Mouse (Mus musculus): ENCODE data around the gene Adam11. TPM values are rescaled to one million over a fixed set of nuclear protein-coding genes. Genes with fewer than 3 reads are reported as not detected.

Adam11 gene
- total and polyA plus RNA-seq, 2 experiments from 2014 or later = 22.3 to 46.9 TPM

DNA sequence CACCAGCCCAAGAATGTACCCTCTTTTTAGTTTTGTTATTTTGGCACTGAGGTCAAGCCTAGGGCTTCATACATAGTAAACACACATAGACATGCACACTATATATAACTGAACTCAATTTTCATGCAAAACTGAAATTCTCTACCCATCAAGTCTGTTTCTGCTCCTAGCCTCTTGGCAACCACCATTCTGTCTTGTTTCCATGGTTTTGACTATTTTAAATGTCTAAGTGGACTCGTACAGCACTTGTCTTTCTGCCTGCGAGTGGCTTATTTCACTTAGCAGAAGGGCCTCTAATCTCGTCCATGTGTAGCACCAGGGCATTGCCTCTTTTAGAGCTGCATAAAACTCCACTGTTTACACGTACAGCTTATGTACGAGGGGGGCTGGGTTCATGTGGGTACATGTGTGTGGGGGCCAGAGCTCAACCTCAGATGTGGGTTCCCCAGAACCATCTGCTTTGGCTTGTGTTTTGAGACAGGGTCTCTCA lies 26.5 kb downstream of the Adam11 start:
- no peak for DNase-seq (ENCODE audit: low spot score)
- WGBS = 79% methylated on average over 5 of the region's 5 CpGs
- Histone ChIP-seq H3K27ac (ENCODE audit: low read depth, low read length) (no peak overlapping the region), H3K36me3 (ENCODE audit: insufficient read depth, low read length) (no peaks in the 10 kb centered on the region), H3K27me3 (ENCODE audit: insufficient read depth, low read length) (no peaks in the 10 kb centered on the region), H3K4me1 (ENCODE audit: insufficient read depth, low read length) (no peaks in the 10 kb centered on the region), H3K4me2 (ENCODE audit: low read depth, low read length, poor library complexity, severe bottlenecking) (no peak overlapping the region), H3K9ac (replicated peaks; ENCODE audit: low read length, poor library complexity, severe bottlenecking) (no peak overlapping the region), H3K4me3 (ENCODE audit: low read depth, low read length) (no peak overlapping the region), H3K9me3 (ENCODE audit: low read length) (no peaks in the 10 kb centered on the region)
- TF ChIP-seq CTCF (IDR thresholded peaks at IDR 0.05) = no peak
- ATAC-seq (ENCODE audit: low FRiP score) = no peak

GRCm38 (mm10) chr11:102791682-102792445 lies 30.6 kb downstream of the Adam11 start:
- ATAC-seq (ENCODE audit: low FRiP score) (no peak), DNase-seq (ENCODE audit: low spot score) (no peak)
- Histone ChIP-seq H3K27me3 (ENCODE audit: insufficient read depth, low read length) (no peaks in the 10 kb centered on the region), H3K36me3 (ENCODE audit: insufficient read depth, low read length) (no peaks in the 10 kb centered on the region), H3K9ac (replicated peaks; ENCODE audit: low read length, poor library complexity, severe bottlenecking) (no peak overlapping the region), H3K4me3 (ENCODE audit: low read depth, low read length) (no peak overlapping the region), H3K9me3 (ENCODE audit: low read length) (no peaks in the 10 kb centered on the region), H3K4me2 (ENCODE audit: low read depth, low read length, poor library complexity, severe bottlenecking) (no peak overlapping the region), H3K4me1 (ENCODE audit: insufficient read depth, low read length) (no peaks in the 10 kb centered on the region), H3K27ac (ENCODE audit: low read depth, low read length) (no peak overlapping the region)
- WGBS = 62% methylated on average over 14 of the region's 14 CpGs
- TF ChIP-seq CTCF (IDR thresholded peaks at IDR 0.05) = no peak

- no peak overlapping the region for H3K4me2 ChIP-seq (ENCODE audit: low read depth, low read length, poor library complexity, severe bottlenecking)
Measured at GRCm38 (mm10) chr11:102794157-102794556, 32.9 kb downstream of the Adam11 start.

DNA sequence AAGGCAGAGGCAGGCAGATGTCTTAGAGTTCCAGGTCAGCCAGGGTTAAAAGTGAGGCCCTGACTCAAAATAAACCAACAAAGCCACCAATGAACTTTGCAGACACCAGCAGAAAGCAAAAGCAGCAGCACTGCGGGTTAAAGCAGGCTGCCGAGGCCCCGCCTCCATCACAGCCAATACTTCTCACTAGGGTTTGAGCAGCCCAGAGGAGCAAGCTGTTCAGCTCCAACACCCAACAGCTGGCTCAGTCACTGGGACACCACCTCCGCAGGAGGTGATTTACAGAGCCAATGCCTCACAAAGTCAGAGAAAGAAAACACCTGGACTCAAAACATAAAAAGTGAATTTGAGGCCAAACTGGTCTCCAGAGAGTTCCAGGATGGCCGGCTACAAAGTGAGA lies 42.2 kb downstream of the Adam11 start:
- WGBS = 95% methylated on average over 5 of the region's 5 CpGs
- H3K4me3 ChIP-seq (ENCODE audit: low read depth, low read length) = no peak overlapping the region
- no peak for ATAC-seq (ENCODE audit: low FRiP score)
- no peak for TF ChIP-seq CTCF (IDR thresholded peaks at IDR 0.05)
- H3K9ac ChIP-seq (replicated peaks; ENCODE audit: low read length, poor library complexity, severe bottlenecking) = no peak overlapping the region
- H3K36me3 ChIP-seq (ENCODE audit: insufficient read depth, low read length) = peaks cover 15% of the 10 kb centered on the region; the same call in 1 of the 2 replicates
- no peak for DNase-seq (ENCODE audit: low spot score)
- no peaks in the 10 kb centered on the region for H3K9me3 ChIP-seq (ENCODE audit: low read length)
- H3K27ac ChIP-seq (ENCODE audit: low read depth, low read length) = no peak overlapping the region
- no peaks in the 10 kb centered on the region for H3K4me1 ChIP-seq (ENCODE audit: insufficient read depth, low read length)
- no peak overlapping the region for H3K4me2 ChIP-seq (ENCODE audit: low read depth, low read length, poor library complexity, severe bottlenecking)
- no peaks in the 10 kb centered on the region for H3K27me3 ChIP-seq (ENCODE audit: insufficient read depth, low read length)

More at GRCm38 (mm10) chr11:102794157-102794556, 32.9 kb downstream of the Adam11 start:
- Histone ChIP-seq H3K9ac (replicated peaks; ENCODE audit: low read length, poor library complexity, severe bottlenecking) (no peak overlapping the region), H3K9me3 (ENCODE audit: low read length) (no peaks in the 10 kb centered on the region), H3K27ac (ENCODE audit: low read depth, low read length) (no peak overlapping the region), H3K4me3 (ENCODE audit: low read depth, low read length) (no peak overlapping the region), H3K36me3 (ENCODE audit: insufficient read depth, low read length) (0 out of 2 replicates have a peak, but pooled peaks cover 3% of the 10 kb centered on the region), H3K4me1 (ENCODE audit: insufficient read depth, low read length) (no peaks in the 10 kb centered on the region), H3K27me3 (ENCODE audit: insufficient read depth, low read length) (no peaks in the 10 kb centered on the region)
- ATAC-seq (ENCODE audit: low FRiP score) (no peak), DNase-seq (ENCODE audit: low spot score) (no peak)
- 50% methylated on average over 8 of the region's 8 CpGs for WGBS
- no peak for TF ChIP-seq CTCF (IDR thresholded peaks at IDR 0.05)

- ATAC-seq (ENCODE audit: low FRiP score) (no peak), DNase-seq (ENCODE audit: low spot score) (no peak)
- Histone ChIP-seq H3K4me3 (ENCODE audit: low read depth, low read length) (no peak overlapping the region), H3K27me3 (ENCODE audit: insufficient read depth, low read length) (no peaks in the 10 kb centered on the region), H3K4me1 (ENCODE audit: insufficient read depth, low read length) (no peaks in the 10 kb centered on the region; the same call in 1 of the 2 replicates), H3K4me2 (ENCODE audit: low read depth, low read length, poor library complexity, severe bottlenecking) (no peak overlapping the region), H3K36me3 (ENCODE audit: insufficient read depth, low read length) (no peaks in the 10 kb centered on the region), H3K27ac (ENCODE audit: low read depth, low read length) (no peak overlapping the region), H3K9me3 (ENCODE audit: low read length) (no peaks in the 10 kb centered on the region), H3K9ac (replicated peaks; ENCODE audit: low read length, poor library complexity, severe bottlenecking) (no peak overlapping the region)
- no peak for TF ChIP-seq CTCF (IDR thresholded peaks at IDR 0.05)
- WGBS = 73% methylated on average over 5 of the region's 5 CpGs
Measured at GRCm38 (mm10) chr11:102808246-102808645, 47.0 kb downstream of the Adam11 start.

DNA sequence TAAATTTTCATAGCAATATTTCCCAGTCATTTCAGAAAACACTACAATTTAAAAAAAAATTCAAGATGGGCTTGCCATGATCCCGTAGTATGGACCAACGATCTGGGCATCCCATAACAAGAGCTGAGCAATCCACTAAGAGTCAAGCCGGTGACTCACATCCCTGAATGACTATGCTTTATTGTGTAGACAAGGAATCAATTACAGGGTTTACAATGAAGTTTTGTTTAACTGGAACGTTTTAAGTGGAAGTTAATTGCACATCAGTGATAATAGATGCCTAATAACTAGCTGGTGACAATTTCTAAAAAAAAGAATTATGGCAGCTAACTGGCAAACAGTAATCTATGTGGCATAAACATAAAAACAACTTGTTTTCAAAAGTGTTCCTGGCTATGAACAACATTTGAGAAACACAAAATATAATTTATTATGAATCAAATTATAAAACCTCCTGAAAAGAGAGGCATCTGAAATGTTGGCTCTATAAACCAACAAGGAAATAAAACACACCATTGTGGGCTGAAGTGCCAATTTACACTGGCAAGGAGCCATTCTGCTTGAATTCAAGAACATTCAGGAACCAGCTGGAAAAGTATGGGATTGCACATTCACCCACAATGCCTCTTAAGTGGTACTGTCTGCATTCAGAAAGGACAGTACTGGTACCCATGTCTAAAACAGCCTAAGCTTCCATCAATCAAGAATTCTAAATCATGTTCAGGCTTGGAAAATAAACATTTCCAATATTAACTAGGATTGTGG lies 49.7 kb downstream of the Adam11 start:
- Histone ChIP-seq H3K4me3 (ENCODE audit: low read depth, low read length) (no peak overlapping the region), H3K36me3 (ENCODE audit: insufficient read depth, low read length) (no peaks in the 10 kb centered on the region), H3K27ac (ENCODE audit: low read depth, low read length) (no peak overlapping the region), H3K9ac (replicated peaks; ENCODE audit: low read length, poor library complexity, severe bottlenecking) (no peak overlapping the region), H3K9me3 (ENCODE audit: low read length) (no peaks in the 10 kb centered on the region), H3K4me1 (ENCODE audit: insufficient read depth, low read length) (no peaks in the 10 kb centered on the region; the same call in 1 of the 2 replicates), H3K27me3 (ENCODE audit: insufficient read depth, low read length) (no peaks in the 10 kb centered on the region), H3K4me2 (ENCODE audit: low read depth, low read length, poor library complexity, severe bottlenecking) (no peak overlapping the region)
- DNase-seq (ENCODE audit: low spot score) (no peak), ATAC-seq (ENCODE audit: low FRiP score) (no peak)
- no peak for TF ChIP-seq CTCF (IDR thresholded peaks at IDR 0.05)
- WGBS = 68% methylated on average over 4 of the region's 4 CpGs
